Mouse (Mus musculus) kidney, embryonic 16.5 days (tissue): Measurements from ENCODE around the gene Prss16. TPM values are rescaled to one million over a fixed set of nuclear protein-coding genes. Genes with fewer than 3 reads are reported as not detected.

Experiments used
- ATAC-seq: fragments of 200-750 bp; cut with Nextera tagmentation; 2 replicates; pipeline ENCODE4 v1.8.0; 2017; ENCODE audit warnings: moderate TSS enrichment; ENCODE audit not compliant: low FRiP score, low TSS enrichment
- H3K27ac ChIP-seq: fragments of 300-500 bp; sonication (generic); 2 replicates; pipeline ENCODE4 v1.5.1; 2014; ENCODE audit warnings: low read length
- H3K27me3 ChIP-seq: fragments of 300-500 bp; sonication (generic); 2 replicates; pipeline ENCODE4 v1.6.1; 2014; ENCODE audit warnings: low read length, control low read depth, mixed read lengths; ENCODE audit not compliant: insufficient read depth
- H3K36me3 ChIP-seq: fragments of 300-500 bp; sonication (generic); 2 replicates; pipeline ENCODE4 v1.6.1; 2014; ENCODE audit warnings: low read length, control low read depth, mixed read lengths; ENCODE audit not compliant: insufficient read depth
- H3K4me1 ChIP-seq: fragments of 300-500 bp; sonication (generic); 2 replicates; pipeline ENCODE4 v1.6.1; 2014; ENCODE audit warnings: low read length, control low read depth, mixed read lengths; ENCODE audit not compliant: insufficient read depth
- H3K4me2 ChIP-seq: fragments of 300-500 bp; sonication (generic); replicated peaks from 2 replicates; pipeline ENCODE4 v1.6.1; 2014; ENCODE audit warnings: low read depth, low read length
- H3K4me3 ChIP-seq: fragments of 300-500 bp; sonication (generic); 2 replicates; pipeline ENCODE4 v1.5.1; 2014; ENCODE audit warnings: mild to moderate bottlenecking, low read length
- H3K9ac ChIP-seq: fragments of 300-500 bp; sonication (generic); replicated peaks from 2 replicates; pipeline ENCODE4 v1.6.1; 2014; ENCODE audit warnings: low read length
- H3K9me3 ChIP-seq: fragments of 300-500 bp; sonication (generic); 2 replicates; pipeline ENCODE4 v1.6.1; 2016; ENCODE audit warnings: low read length, control low read depth
- WGBS: fragments of 180-500 bp; shearing (Covaris S2); extraction: QIAGEN DNeasy Blood & Tissue Kit; methylation state at CpG from one replicate; pipeline ENCODE4 v1.1.7; 2014; 5-methylcytosine and 5-hydroxymethylcytosine counted together
- microRNA-seq: library from miRNA; unstranded; fragments of <30 nt; microRNA quantifications from one replicate; pipeline ENCODE4, GENCODE M21; 2016
- polyA plus RNA-seq: library from polyadenylated mRNA; unstranded; fragments of >200 nt; fragmentation: Nextera tagmentation; extraction: Ambion mirVana; gene quantifications from 2 replicates; pipeline ENCODE4 v1.2.1, GENCODE M21; 2015

The Prss16 gene
- polyA plus RNA-seq, 1 experiment from 2014 or later, result 0.97 TPM

- H3K27ac ChIP-seq, result no peak within 1 kb of the TSS
- H3K9ac ChIP-seq, result peak within 1 kb of the TSS; percentile 74
- peak within 1 kb of the TSS; percentile 54 for H3K4me3 ChIP-seq
- no peaks in the 10 kb centered on the region for H3K36me3 ChIP-seq
- peaks cover 9% of the 10 kb centered on the region for H3K4me1 ChIP-seq
- no peaks in the 10 kb centered on the region for H3K9me3 ChIP-seq
- ATAC-seq, result peak; percentile 78
- under 1% methylated on average over 58 of the region's 58 CpGs for WGBS
- peak within 1 kb of the TSS; percentile 96 for H3K4me2 ChIP-seq
- H3K27me3 ChIP-seq, result peaks cover 46% of the 10 kb centered on the region
Observed at GRCm38 (mm10) chr13:21980981-21981802, 28.4 kb downstream of the Prss16 start, which contains the start of gene Pom121l2. Pom121l2 (plus strand) TSS chr13:21981194.

- ATAC-seq, result peak; percentile 95
- H3K27me3 ChIP-seq, result 0 out of 2 replicates have a peak, but pooled peaks cover under 1% of the 10 kb centered on the region
- 5% methylated on average over 20 of the region's 20 CpGs for WGBS
- peak overlapping the region; percentile 83 for H3K9ac ChIP-seq
- peak overlapping the region; percentile 93 for H3K27ac ChIP-seq
- H3K36me3 ChIP-seq, result no peaks in the 10 kb centered on the region
- 0 out of 2 replicates have a peak, but pooled peaks cover 3% of the 10 kb centered on the region for H3K4me1 ChIP-seq
- H3K9me3 ChIP-seq, result no peaks in the 10 kb centered on the region
- H3K4me3 ChIP-seq, result peak overlapping the region; percentile 77
- peak overlapping the region; percentile 49 for H3K4me2 ChIP-seq
Observed at GRCm38 (mm10) chr13:21974726-21975473, 34.6 kb downstream of the Prss16 start.

- no peaks in the 10 kb centered on the region for H3K36me3 ChIP-seq
- ATAC-seq, result peak; percentile 92
- H3K4me1 ChIP-seq, result 0 out of 2 replicates have a peak, but pooled peaks cover 3% of the 10 kb centered on the region
- H3K9ac ChIP-seq, result peak overlapping the region; percentile 83
- WGBS, result under 1% methylated on average over 23 of the region's 23 CpGs
- H3K9me3 ChIP-seq, result no peaks in the 10 kb centered on the region
- H3K4me3 ChIP-seq, result peak overlapping the region; percentile 77
- H3K27ac ChIP-seq, result peak overlapping the region; percentile 93
- H3K27me3 ChIP-seq, result no peaks in the 10 kb centered on the region
- H3K4me2 ChIP-seq, result peak overlapping the region; percentile 49
Observed at GRCm38 (mm10) chr13:21974221-21974725, 35.3 kb downstream of the Prss16 start.

DNA sequence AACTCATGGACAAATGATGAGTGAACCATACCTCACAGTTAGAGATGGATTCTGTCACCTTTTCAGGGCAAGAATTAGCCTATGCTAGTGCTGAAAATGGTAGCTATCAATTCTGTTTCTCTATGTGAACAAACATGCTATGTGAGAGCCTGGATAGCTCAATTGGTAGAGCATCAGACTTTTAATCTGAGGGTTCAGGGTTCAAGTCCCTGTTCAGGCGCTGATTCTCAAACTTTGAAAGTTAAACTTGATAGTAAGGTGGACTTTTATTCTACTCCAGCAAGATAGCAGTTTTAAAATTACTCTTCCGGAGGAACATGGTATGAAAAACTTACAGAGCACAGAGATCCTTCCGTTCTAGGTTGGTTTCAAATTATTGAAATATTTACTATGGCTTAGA, 37.9 kb downstream of the Prss16 start:
- no peaks in the 10 kb centered on the region for H3K27me3 ChIP-seq
- no peaks in the 10 kb centered on the region for H3K36me3 ChIP-seq
- no peak overlapping the region for H3K4me3 ChIP-seq
- H3K9ac ChIP-seq, result no peak overlapping the region
- H3K27ac ChIP-seq, result no peak overlapping the region
- 28% methylated on average over 3 of the region's 3 CpGs for WGBS
- H3K4me2 ChIP-seq, result no peak overlapping the region
- no peak for ATAC-seq
- H3K9me3 ChIP-seq, result 0 out of 2 replicates have a peak, but pooled peaks cover 5% of the 10 kb centered on the region
- 0 out of 2 replicates have a peak, but pooled peaks cover 3% of the 10 kb centered on the region for H3K4me1 ChIP-seq

GRCm38 (mm10) chr13:21969816-21970215, 39.7 kb downstream of the Prss16 start:
- no peak for ATAC-seq
- H3K9me3 ChIP-seq, result 0 out of 2 replicates have a peak, but pooled peaks cover 5% of the 10 kb centered on the region
- no peak overlapping the region for H3K4me3 ChIP-seq
- 42% methylated on average over 2 of the region's 2 CpGs for WGBS
- no peak overlapping the region for H3K9ac ChIP-seq
- H3K27ac ChIP-seq, result no peak overlapping the region
- no peaks in the 10 kb centered on the region for H3K27me3 ChIP-seq
- H3K4me1 ChIP-seq, result 0 out of 2 replicates have a peak, but pooled peaks cover 3% of the 10 kb centered on the region
- H3K4me2 ChIP-seq, result no peak overlapping the region
- H3K36me3 ChIP-seq, result no peaks in the 10 kb centered on the region

- Histone ChIP-seq H3K4me3 (no peak overlapping the region), H3K36me3 (no peaks in the 10 kb centered on the region), H3K9ac (no peak overlapping the region), H3K4me1 (0 out of 2 replicates have a peak, but pooled peaks cover 3% of the 10 kb centered on the region), H3K27ac (no peak overlapping the region), H3K4me2 (no peak overlapping the region), H3K27me3 (no peaks in the 10 kb centered on the region), H3K9me3 (0 out of 2 replicates have a peak, but pooled peaks cover 5% of the 10 kb centered on the region)
- ATAC-seq, result no peak
- 43% methylated on average over 1 of the region's 1 CpGs for WGBS
Observed at GRCm38 (mm10) chr13:21969269-21969668, 40.3 kb downstream of the Prss16 start.

Small RNAs within 50 kb of the gene (microRNA-seq; reads per million reads assigned to microRNA genes)
- gene Gm44390, result not detected
- gene Gm44486, result not detected

Other genes starting within 250 kb of the Prss16 start
- 17.4 and 17.8 TPM in 2 replicates for gene Hist1h1b, start 229.1 kb downstream of the Prss16 start, polyA plus RNA-seq
- gene Hist1h3i, start 226.4 kb downstream of the Prss16 start, polyA plus RNA-seq, result 98.9 and 117 TPM in 2 replicates
- 3.4 and 6.0 TPM in 2 replicates for gene Hist1h2an, start 222.5 kb downstream of the Prss16 start, polyA plus RNA-seq
- 2.0 and 2.2 TPM in 2 replicates for gene Hist1h2bp, start 222.3 kb downstream of the Prss16 start, polyA plus RNA-seq
- gene Hist1h2bq, start 199.5 kb downstream of the Prss16 start, polyA plus RNA-seq, result 22.0 and 25.6 TPM in 2 replicates
- 2.1 TPM in 1 of 2 replicates, not detected in the other for gene Hist1h2ao, start 199.3 kb downstream of the Prss16 start, polyA plus RNA-seq
- not detected in 2 replicates for gene Hist1h4m, start 198.0 kb downstream of the Prss16 start, polyA plus RNA-seq
- 13.6 and 14.5 TPM in 2 replicates for gene Hist1h4n, start 177.5 kb downstream of the Prss16 start, polyA plus RNA-seq
- gene Hist1h2ap, start 176.2 kb downstream of the Prss16 start, polyA plus RNA-seq, result 2,785 and 3,191 TPM in 2 replicates
- gene Hist1h2br, start 176.0 kb downstream of the Prss16 start, polyA plus RNA-seq, result 22.6 and 26.0 TPM in 2 replicates
- 11.6 and 13.7 TPM in 2 replicates for gene Zfp184, start 64.6 kb downstream of the Prss16 start, polyA plus RNA-seq
- gene Pom121l2, start 28.5 kb downstream of the Prss16 start, polyA plus RNA-seq, result 0.15 and 0.26 TPM in 2 replicates
- gene Hist1h2ah, start 25.8 kb upstream of the Prss16 start, polyA plus RNA-seq, result 7.8 and 9.2 TPM in 2 replicates
- 3.8 and 8.2 TPM in 2 replicates for gene Hist1h2bk, start 26.1 kb upstream of the Prss16 start, polyA plus RNA-seq
- 29.5 and 30.5 TPM in 2 replicates for gene Hist1h4i, start 31.6 kb upstream of the Prss16 start, polyA plus RNA-seq
- gene Hist1h2ag, start 33.2 kb upstream of the Prss16 start, polyA plus RNA-seq, result 49.8 and 53.1 TPM in 2 replicates
- gene Hist1h2bj, start 33.5 kb upstream of the Prss16 start, polyA plus RNA-seq, result 20.2 and 21.5 TPM in 2 replicates
- gene Vmn1r188, start 74.7 kb upstream of the Prss16 start, polyA plus RNA-seq, result not detected in 2 replicates
- not detected in 2 replicates for gene Vmn1r189, start 96.1 kb upstream of the Prss16 start, polyA plus RNA-seq
- gene Vmn1r191, start 174.2 kb upstream of the Prss16 start, polyA plus RNA-seq, result not detected in 2 replicates
- not detected in 2 replicates for gene Vmn1r192, start 181.4 kb upstream of the Prss16 start, polyA plus RNA-seq
- gene Vmn1r193, start 213.4 kb upstream of the Prss16 start, polyA plus RNA-seq, result not detected in 2 replicates
- not detected in 2 replicates for gene Vmn1r194, start 234.5 kb upstream of the Prss16 start, polyA plus RNA-seq